Mouse (Mus musculus) 416B (cell line): ENCODE measurements at regions not wholly inside any gene's neighbourhood (a gene's known extent, or its start where the extent isn't known, plus 50 kb on each side); places are given as distances from the start of the nearest gene placed in this dataset.

ENCODE experiments used
- DNase-seq: peaks from one replicate; pipeline ENCODE4 v3.0.0; 2011; ENCODE audit warnings: low read depth

- peak; percentile 46 for DNase-seq
Measured at GRCm38 (mm10) chr11:25335667-25336066, 874.9 kb downstream of the 5730522E02Rik start.

DNA sequence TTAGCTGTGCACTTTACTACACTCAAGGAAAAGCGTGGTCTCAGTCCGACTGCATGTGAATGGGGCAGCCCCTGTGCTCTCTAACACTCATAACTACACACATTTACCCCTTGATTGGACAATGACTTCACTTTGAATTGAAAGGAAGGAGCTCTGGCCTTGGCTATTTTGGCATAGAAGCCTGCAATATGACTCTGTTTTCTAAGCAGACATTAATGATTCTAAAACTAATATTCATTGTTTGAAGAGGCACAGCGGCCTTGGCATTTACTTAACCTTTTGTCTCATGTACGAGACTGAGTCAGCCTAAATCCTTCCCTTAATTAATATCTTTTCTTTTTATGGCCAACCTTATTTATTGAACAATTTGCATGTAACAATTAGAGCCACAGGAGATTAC is 879.9 kb downstream of the 5730522E02Rik start:
- DNase-seq: no peak

DNA sequence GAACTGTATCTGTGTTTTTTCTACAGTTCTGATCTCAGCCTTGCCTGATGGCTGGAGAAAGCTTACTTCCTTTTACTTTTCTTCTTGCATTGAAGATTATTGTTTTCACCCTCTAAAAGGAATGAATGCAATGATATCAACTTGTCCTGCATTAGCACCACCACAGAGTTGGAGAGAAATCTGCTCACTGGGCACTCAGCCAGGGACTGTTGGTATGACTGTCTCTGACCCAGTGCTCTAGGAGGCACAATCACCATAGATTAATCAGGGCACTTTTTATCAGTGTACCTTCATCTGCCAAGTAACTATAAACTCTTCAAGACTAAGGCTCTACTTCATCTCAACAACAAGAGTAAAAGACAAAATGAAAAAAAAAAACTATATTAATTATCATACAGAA is 888.1 kb downstream of the 5730522E02Rik start:
- DNase-seq: no peak

DNA sequence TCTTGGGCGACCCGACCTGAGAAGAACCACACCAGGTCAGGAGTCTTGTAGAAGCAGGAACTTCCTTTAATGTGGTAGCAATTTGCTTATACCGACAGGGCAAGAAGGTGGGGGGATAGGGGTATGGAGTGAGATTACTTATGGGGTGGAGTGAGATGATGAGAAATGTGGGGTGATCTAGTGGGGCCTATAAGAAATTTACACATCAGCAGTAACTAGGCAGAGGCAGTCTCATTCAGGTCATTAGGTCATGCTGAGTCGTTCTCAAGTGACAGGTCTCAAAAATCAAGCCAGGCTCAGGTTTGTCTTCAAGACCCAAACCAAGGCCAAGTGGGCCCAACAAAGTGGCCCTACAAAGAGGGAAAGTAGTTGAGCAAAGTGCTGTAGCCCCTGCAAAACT is 889.1 kb downstream of the 5730522E02Rik start:
- DNase-seq: no peak

DNA sequence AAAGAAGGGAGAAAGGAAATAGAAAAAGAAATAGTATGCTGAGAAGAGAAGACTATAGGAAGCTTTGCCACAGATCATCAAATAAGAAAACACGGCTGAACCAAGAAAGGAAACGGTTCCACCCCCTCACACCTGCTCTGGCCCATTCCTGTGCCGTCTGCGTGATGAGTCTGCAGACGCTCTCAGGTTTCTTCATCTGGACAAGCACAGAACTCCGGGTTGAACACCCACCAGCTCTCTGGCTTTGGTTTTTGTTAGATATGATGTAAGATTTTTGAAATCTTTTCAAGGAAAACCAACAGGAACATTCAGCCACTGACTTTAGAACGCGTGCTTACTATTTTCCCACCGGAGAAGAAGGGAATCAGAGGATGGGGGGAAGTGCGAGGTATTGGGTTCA is 895.9 kb downstream of the 5730522E02Rik start:
- no peak for DNase-seq

GRCm38 (mm10) chr11:25313879-25314278 is 896.7 kb downstream of the 5730522E02Rik start:
- DNase-seq: no peak

- no peak for DNase-seq
Measured at GRCm38 (mm10) chr11:25313308-25313707, 897.3 kb downstream of the 5730522E02Rik start.

DNA sequence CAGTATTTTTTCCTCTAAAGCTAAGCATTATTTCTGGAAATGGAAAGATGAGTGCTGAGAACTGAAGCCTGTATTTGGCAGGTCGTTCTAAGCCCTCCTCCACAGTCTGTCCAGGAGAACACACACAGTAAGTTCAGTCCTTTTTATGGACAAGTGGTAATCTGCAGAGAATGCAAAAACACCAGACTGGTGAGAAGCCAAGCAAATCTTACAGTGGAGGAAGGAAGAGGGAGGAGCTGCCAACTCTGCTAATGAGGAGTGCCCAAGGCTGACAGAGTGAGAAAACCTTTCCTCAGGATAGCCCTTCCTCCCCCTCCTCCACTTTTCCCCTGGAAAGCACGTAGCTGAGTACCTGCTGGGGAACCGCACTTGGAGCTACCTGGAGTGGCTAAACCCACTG is 899.8 kb downstream of the 5730522E02Rik start:
- no peak for DNase-seq

GRCm38 (mm10) chr11:25301130-25301529 is 909.4 kb downstream of the 5730522E02Rik start:
- DNase-seq: peak; percentile 53

DNA sequence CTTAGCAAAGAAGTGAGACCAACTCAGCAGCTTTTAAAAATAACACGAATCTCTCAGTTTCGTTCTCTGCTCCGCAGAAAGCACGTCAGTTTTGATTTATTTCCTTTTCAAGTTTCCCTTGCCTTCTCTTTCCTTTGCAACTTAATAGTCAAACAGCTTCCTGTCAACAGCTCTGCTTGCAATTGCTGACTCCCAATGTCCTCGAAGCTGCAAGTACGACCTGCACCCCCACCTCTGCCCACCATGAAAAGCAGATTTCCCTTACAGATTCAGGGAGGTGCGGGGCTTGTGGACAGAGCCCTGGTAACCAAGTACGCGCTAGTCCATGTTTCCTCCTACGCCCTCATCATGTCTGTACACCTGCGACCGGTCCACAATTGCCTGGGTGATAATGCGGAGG is 922.2 kb downstream of the 5730522E02Rik start:
- DNase-seq: no peak

DNA sequence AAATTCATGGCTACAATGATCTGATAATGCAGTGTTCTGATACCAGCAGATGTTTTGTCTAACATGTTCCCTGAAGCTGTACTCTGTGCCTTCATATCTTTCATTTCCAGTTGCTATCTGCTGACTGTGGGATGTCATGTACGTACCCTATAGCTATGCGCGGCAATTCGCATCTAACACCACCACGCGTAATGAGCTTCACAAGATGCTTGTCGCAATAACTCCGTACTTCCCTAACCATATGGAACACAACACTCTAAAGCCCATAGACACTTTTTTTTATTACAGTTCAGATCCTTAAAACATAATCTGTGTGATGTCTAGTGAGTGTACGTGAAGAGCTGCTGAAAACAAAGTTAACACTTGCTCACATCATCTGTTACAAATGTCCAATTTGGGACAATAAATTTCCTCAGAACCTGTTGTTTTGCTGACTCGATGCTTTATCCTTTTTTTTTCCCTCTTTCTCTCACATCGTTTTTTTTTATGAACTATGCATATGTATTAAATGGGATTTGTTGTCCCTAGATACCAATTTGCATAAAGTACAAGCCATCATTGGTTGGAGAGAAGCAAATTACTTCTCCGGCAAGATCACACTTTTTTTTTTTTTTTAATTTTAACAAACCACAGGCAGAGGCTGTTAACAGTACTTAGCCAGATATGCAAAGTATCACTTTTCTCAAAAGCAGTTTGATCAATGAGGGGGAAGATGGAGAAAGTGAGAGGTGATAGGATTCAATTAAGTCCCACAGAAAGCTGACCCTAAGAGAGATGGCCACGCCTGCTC is 922.9 kb downstream of the 5730522E02Rik start:
- no peak for DNase-seq

GRCm38 (mm10) chr11:25269936-25270540 is 940.5 kb downstream of the 5730522E02Rik start:
- DNase-seq: no peak

- no peak for DNase-seq
Measured at GRCm38 (mm10) chr11:25262906-25263305, 947.7 kb downstream of the 5730522E02Rik start.

DNA sequence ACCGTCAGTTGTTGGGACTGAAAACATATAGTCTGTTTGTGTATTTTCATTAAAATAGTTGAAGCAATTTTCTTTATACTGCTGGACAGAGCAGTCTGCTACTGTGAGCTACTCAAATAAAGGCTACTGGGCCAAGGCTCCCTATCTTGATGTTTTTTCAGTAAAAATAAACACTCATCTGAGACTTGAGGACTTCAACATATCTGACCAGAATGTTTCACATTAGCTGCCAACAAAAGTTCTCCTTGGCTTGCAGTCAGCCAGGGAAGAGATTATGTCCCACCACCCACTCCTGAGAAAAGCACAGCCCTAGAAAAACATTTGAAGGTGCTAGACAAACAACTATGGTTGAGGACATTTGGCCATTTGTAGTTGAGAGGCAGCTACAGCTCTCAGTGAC is 950.9 kb downstream of the 5730522E02Rik start:
- no peak for DNase-seq

- DNase-seq: no peak
Measured at GRCm38 (mm10) chr11:25233360-25233890, 977.1 kb downstream of the 5730522E02Rik start.
